Mouse (Mus musculus) heart, embryonic 15.5 days (tissue): ENCODE data around the gene Tpr. TPM values are rescaled to one million over a fixed set of nuclear protein-coding genes. Genes with fewer than 3 reads are reported as not detected.

Experiments
- ATAC-seq: fragments of 200-750 bp; cut with Nextera tagmentation; replicated peaks from 2 replicates; pipeline ENCODE4 v1.8.0; 2017; ENCODE audit warnings: low read depth, moderate TSS enrichment; ENCODE audit not compliant: insufficient number of reproducible peaks, insufficient read depth, low FRiP score
- H3K27ac ChIP-seq: fragments of 300-500 bp; sonication (generic); 2 replicates; pipeline ENCODE4 v1.5.1; 2015; ENCODE audit warnings: mild to moderate bottlenecking, inconsistent platforms
- H3K27me3 ChIP-seq: fragments of 300-500 bp; sonication (generic); 2 replicates; pipeline ENCODE4 v1.6.1; 2015; ENCODE audit warnings: inconsistent platforms
- H3K36me3 ChIP-seq: fragments of 300-500 bp; sonication (generic); 2 replicates; pipeline ENCODE4 v1.6.1; 2015; ENCODE audit warnings: mild to moderate bottlenecking, inconsistent platforms
- H3K4me1 ChIP-seq: fragments of 300-500 bp; sonication (generic); replicated peaks from 2 replicates; pipeline ENCODE4 v1.6.1; 2015; ENCODE audit warnings: inconsistent platforms
- H3K4me2 ChIP-seq: fragments of 300-500 bp; sonication (generic); 2 replicates; pipeline ENCODE4 v1.6.1; 2015; ENCODE audit warnings: inconsistent platforms, mild to moderate bottlenecking, moderate library complexity
- H3K4me3 ChIP-seq: fragments of 300-500 bp; sonication (generic); 2 replicates; pipeline ENCODE4 v1.5.1; 2015; ENCODE audit warnings: mild to moderate bottlenecking, inconsistent platforms
- H3K9ac ChIP-seq: fragments of 300-500 bp; sonication (generic); 2 replicates; pipeline ENCODE4 v1.6.1; 2015; ENCODE audit warnings: mild to moderate bottlenecking, inconsistent platforms
- H3K9me3 ChIP-seq: fragments of 300-500 bp; sonication (generic); replicated peaks from 2 replicates; pipeline ENCODE4 v1.6.1; 2016; ENCODE audit warnings: inconsistent platforms
- WGBS: fragments of 180-500 bp; shearing (Covaris S2); methylation state at CpG from one replicate; pipeline ENCODE4 v1.1.7; 2015; ENCODE audit warnings: mixed read lengths; 5-methylcytosine and 5-hydroxymethylcytosine counted together
- polyA plus RNA-seq: library from polyadenylated mRNA; unstranded; fragments of >200 nt; fragmentation: Nextera tagmentation; extraction: Ambion mirVana; gene quantifications from 2 replicates; pipeline ENCODE4 v1.2.1, GENCODE M21; 2015

The Tpr gene
- polyA plus RNA-seq, 1 experiment from 2014 or later, result 129 TPM

GRCm38 (mm10) chr1:150463068-150463467, 70.4 kb downstream of the Tpr start:
- ATAC-seq, result no peak
- WGBS, result 51% methylated on average over 5 of the region's 5 CpGs
- no peaks in the 10 kb centered on the region for H3K36me3 ChIP-seq
- no peak overlapping the region for H3K27ac ChIP-seq
- H3K9ac ChIP-seq, result no peak overlapping the region
- no peak overlapping the region for H3K4me2 ChIP-seq
- H3K4me1 ChIP-seq, result no peaks in the 10 kb centered on the region
- H3K9me3 ChIP-seq, result no peaks in the 10 kb centered on the region
- no peaks in the 10 kb centered on the region for H3K27me3 ChIP-seq
- H3K4me3 ChIP-seq, result no peak overlapping the region

GRCm38 (mm10) chr1:150463691-150464090, 71.1 kb downstream of the Tpr start:
- 82% methylated on average over 4 of the region's 4 CpGs for WGBS
- no peaks in the 10 kb centered on the region for H3K36me3 ChIP-seq

GRCm38 (mm10) chr1:150465364-150465763, 72.7 kb downstream of the Tpr start:
- no peaks in the 10 kb centered on the region for H3K9me3 ChIP-seq
- H3K27ac ChIP-seq, result no peak overlapping the region
- no peaks in the 10 kb centered on the region for H3K27me3 ChIP-seq
- WGBS, result 75% methylated on average over 10 of the region's 10 CpGs
- no peaks in the 10 kb centered on the region for H3K4me1 ChIP-seq
- H3K36me3 ChIP-seq, result no peaks in the 10 kb centered on the region
- H3K4me2 ChIP-seq, result no peak overlapping the region
- no peak overlapping the region for H3K9ac ChIP-seq
- no peak for ATAC-seq
- H3K4me3 ChIP-seq, result no peak overlapping the region

More at GRCm38 (mm10) chr1:150463691-150464090, 71.1 kb downstream of the Tpr start:
- Histone ChIP-seq H3K4me1 (no peaks in the 10 kb centered on the region), H3K27ac (no peak overlapping the region), H3K27me3 (no peaks in the 10 kb centered on the region), H3K4me3 (no peak overlapping the region), H3K9ac (no peak overlapping the region), H3K4me2 (no peak overlapping the region), H3K9me3 (no peaks in the 10 kb centered on the region)
- ATAC-seq, result no peak

- H3K4me2 ChIP-seq, result no peak within 1 kb of the TSS
- no peaks in the 10 kb centered on the region for H3K36me3 ChIP-seq
- WGBS, result 84% methylated on average over 3 of the region's 3 CpGs
- H3K9ac ChIP-seq, result no peak within 1 kb of the TSS
- no peaks in the 10 kb centered on the region for H3K27me3 ChIP-seq
- H3K27ac ChIP-seq, result no peak within 1 kb of the TSS
- H3K9me3 ChIP-seq, result no peaks in the 10 kb centered on the region
- no peaks in the 10 kb centered on the region for H3K4me1 ChIP-seq
- no peak for ATAC-seq
- no peak within 1 kb of the TSS for H3K4me3 ChIP-seq
Observed at GRCm38 (mm10) chr1:150466132-150466531, 73.5 kb downstream of the Tpr start, which contains the start of gene Prg4. Prg4 (minus strand) TSS chr1:150466165.

GRCm38 (mm10) chr1:150469992-150470391, 77.4 kb downstream of the Tpr start:
- Histone ChIP-seq H3K4me1 (no peaks in the 10 kb centered on the region), H3K4me2 (no peak overlapping the region), H3K27ac (no peak overlapping the region), H3K4me3 (no peak overlapping the region), H3K36me3 (no peaks in the 10 kb centered on the region), H3K9ac (no peak overlapping the region), H3K27me3 (no peaks in the 10 kb centered on the region), H3K9me3 (no peaks in the 10 kb centered on the region)
- no peak for ATAC-seq
- 54% methylated on average over 3 of the region's 3 CpGs for WGBS

DNA sequence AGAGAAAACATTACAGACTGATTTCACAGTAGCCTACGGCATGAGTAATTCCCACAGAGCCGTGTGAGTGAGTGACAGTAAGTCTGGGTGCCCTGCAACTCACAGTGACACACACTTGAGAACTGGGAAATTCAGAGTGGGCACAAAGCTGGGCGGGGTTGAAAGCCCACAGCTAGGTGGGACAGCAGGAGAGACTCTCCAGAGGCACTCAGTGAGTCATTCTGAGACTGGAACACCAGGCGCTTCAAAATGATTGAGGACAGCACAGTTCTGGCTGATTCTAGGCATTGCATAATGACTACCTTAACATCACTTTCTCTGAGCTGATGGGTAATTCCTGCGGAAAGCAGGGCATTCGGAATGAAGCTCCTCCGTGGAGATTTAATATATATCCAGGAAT, 79.9 kb downstream of the Tpr start:
- no peak overlapping the region for H3K4me3 ChIP-seq
- H3K9me3 ChIP-seq, result no peaks in the 10 kb centered on the region
- 75% methylated on average over 7 of the region's 7 CpGs for WGBS
- no peaks in the 10 kb centered on the region for H3K4me1 ChIP-seq
- no peak overlapping the region for H3K4me2 ChIP-seq
- no peaks in the 10 kb centered on the region for H3K36me3 ChIP-seq
- no peak for ATAC-seq
- no peaks in the 10 kb centered on the region for H3K27me3 ChIP-seq
- no peak overlapping the region for H3K27ac ChIP-seq
- no peak overlapping the region for H3K9ac ChIP-seq

DNA sequence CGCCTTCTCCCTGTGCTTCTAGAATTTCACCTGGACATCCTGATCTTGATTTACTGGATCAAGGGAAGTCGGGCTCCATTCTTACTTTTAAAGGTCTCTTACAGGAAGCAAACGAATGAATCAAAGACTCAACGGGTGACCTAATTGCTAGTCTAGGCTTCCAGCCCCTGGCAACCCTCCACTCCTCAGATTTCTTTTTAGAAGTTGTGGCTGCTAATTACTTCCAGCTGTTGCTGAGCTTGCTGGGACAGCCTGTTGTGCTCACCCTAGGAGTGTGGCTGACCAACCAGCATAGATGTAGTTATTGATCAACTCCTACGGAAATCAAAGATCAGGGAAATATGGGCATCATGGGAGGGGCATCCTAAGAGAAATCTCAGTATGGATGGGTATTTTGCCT, 88.0 kb downstream of the Tpr start:
- WGBS, result 54% methylated on average over 5 of the region's 5 CpGs
- no peaks in the 10 kb centered on the region for H3K27me3 ChIP-seq
- no peaks in the 10 kb centered on the region for H3K9me3 ChIP-seq
- H3K4me2 ChIP-seq, result no peak overlapping the region
- no peak overlapping the region for H3K9ac ChIP-seq
- no peak for ATAC-seq
- H3K4me3 ChIP-seq, result no peak overlapping the region
- no peaks in the 10 kb centered on the region for H3K4me1 ChIP-seq
- H3K36me3 ChIP-seq, result no peaks in the 10 kb centered on the region
- no peak overlapping the region for H3K27ac ChIP-seq

DNA sequence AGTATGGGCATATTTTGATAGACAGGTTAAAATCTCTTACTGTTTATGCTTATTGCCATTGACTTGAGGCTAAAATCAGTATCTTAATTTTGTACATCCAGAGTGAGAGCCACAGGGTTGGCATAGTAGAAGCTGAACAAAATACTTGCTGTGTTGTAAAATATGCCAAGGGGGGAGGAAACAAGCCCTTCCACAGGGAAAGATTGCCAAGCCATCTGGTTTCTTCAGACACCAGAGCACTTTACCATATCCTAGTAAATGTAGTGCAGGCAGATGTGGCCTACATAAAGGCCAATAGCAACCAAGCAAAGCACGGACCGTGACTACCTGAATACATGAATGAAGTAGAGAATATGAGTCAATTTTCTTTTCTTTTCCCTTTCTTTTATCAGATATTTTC, 96.5 kb downstream of the Tpr start:
- no peak overlapping the region for H3K9ac ChIP-seq
- H3K36me3 ChIP-seq, result no peaks in the 10 kb centered on the region
- H3K4me2 ChIP-seq, result no peak overlapping the region
- H3K27me3 ChIP-seq, result no peaks in the 10 kb centered on the region
- no peaks in the 10 kb centered on the region for H3K9me3 ChIP-seq
- no peaks in the 10 kb centered on the region for H3K4me1 ChIP-seq
- no peak overlapping the region for H3K27ac ChIP-seq
- no peak for ATAC-seq
- H3K4me3 ChIP-seq, result no peak overlapping the region
- 94% methylated on average over 2 of the region's 2 CpGs for WGBS

DNA sequence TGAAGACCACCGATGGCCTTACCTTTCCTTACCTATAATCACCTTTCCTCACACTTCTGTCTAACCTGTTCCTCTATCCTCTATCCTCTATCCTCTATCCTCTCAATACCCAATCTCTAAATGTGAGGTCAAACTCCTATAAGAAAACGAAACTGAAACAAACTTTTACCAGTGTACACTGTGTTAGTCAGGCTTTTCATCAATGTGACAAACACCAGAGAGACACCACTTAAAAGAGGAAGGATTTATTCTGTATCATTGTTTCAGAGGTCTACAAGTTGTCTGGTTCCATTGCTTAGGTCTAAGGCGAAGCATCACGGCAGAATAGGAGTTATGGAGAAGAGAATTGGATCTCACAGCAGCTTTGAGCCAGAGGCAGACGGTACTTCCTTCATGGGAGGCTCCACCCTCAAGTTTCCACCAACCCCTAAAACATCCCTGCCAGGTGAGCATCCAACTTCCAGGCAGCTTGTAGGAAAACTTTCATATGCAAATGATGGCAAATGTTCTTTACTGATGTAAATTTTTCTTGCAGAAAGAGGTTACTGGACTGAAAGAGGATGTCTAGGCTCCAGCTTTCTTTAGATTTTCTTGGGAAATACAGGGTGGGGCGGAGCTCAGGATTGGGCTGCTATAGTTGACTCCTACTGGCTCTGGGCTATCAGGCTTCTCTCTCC, 104.1 kb downstream of the Tpr start:
- no peak overlapping the region for H3K27ac ChIP-seq
- H3K4me3 ChIP-seq, result no peak overlapping the region
- no peak overlapping the region for H3K9ac ChIP-seq
- no peaks in the 10 kb centered on the region for H3K36me3 ChIP-seq
- no peaks in the 10 kb centered on the region for H3K9me3 ChIP-seq
- 76% methylated on average over 6 of the region's 6 CpGs for WGBS
- no peaks in the 10 kb centered on the region for H3K27me3 ChIP-seq
- H3K4me2 ChIP-seq, result no peak overlapping the region
- ATAC-seq, result no peak
- H3K4me1 ChIP-seq, result no peaks in the 10 kb centered on the region

DNA sequence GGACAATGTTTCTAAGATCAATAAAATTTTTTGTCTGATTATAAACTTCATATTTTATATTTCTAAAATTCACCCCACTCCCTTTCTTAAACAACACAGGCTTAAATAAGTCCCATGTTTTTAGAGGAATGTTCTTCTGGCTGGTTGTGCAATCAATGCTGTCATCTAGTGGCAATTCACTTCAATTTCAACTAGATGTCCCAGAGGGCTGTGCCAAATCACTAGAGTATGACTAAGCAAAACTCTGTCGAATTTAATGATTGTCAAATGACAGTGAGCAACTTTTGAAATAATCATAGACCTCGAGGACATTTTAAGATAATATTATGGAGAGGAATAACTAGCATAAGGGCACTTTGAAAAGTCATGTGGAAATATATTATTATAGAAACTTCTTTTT, 105.1 kb downstream of the Tpr start:
- no peaks in the 10 kb centered on the region for H3K36me3 ChIP-seq
- no peak overlapping the region for H3K9ac ChIP-seq
- H3K4me2 ChIP-seq, result no peak overlapping the region
- H3K27me3 ChIP-seq, result no peaks in the 10 kb centered on the region
- no peak overlapping the region for H3K27ac ChIP-seq
- H3K9me3 ChIP-seq, result no peaks in the 10 kb centered on the region
- 52% methylated on average over 2 of the region's 2 CpGs for WGBS
- ATAC-seq, result no peak
- no peaks in the 10 kb centered on the region for H3K4me1 ChIP-seq
- no peak overlapping the region for H3K4me3 ChIP-seq

DNA sequence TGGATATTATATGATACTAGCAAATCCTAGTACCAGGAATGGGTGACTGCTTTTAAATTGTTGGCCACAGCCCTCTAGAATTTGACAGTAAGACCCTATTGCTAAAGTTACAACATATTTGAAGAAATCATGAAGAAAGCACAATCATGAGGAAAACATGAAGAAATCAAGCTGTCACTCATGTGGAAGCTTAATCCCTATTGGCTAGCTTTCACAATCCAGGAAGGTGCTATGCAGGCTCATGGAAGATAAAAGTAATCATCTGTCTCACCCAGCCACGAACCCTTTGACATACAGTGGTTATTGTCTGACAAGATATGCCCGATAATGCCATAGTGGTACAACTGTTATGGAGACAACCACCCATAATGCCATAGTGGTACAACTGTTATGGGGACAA, 105.5 kb downstream of the Tpr start:
- Histone ChIP-seq H3K27me3 (no peaks in the 10 kb centered on the region), H3K36me3 (no peaks in the 10 kb centered on the region), H3K4me2 (no peak overlapping the region), H3K4me3 (no peak overlapping the region), H3K27ac (no peak overlapping the region), H3K4me1 (no peaks in the 10 kb centered on the region), H3K9me3 (no peaks in the 10 kb centered on the region), H3K9ac (no peak overlapping the region)
- ATAC-seq, result no peak
- WGBS, result 79% methylated on average over 2 of the region's 2 CpGs
